Mouse (Mus musculus): ENCODE data around the gene Erbb3.

DNA sequence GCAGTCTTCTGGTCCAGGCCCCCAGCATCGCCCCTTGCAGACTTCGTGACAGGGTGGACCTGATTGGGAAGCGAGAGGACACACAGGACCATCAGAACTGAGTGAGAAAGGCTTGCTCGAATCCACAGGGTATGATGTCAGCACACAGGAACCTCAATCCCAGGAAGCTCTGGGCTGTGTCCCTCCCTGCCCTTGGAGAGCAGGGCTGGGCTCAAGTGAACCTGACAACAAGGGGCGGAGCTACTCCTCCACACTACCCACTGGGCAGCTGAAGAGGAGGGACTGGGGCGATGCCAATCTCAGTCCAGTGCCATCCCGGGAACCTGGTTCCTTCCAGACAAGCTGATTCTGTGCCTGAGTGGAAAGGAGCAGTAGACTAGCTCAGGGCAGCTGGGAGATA, 5.8 kb downstream of the Erbb3 start:
- TF ChIP-seq CTCF (IDR thresholded peaks at IDR 0.05; ENCODE audit: control insufficient read depth, insufficient read depth, insufficient read length) (no peak), USF1 (IDR thresholded peaks at IDR 0.05; ENCODE audit: low read depth) (no peak)
